Mouse (Mus musculus): ENCODE measurements around the gene Tescl.

DNA sequence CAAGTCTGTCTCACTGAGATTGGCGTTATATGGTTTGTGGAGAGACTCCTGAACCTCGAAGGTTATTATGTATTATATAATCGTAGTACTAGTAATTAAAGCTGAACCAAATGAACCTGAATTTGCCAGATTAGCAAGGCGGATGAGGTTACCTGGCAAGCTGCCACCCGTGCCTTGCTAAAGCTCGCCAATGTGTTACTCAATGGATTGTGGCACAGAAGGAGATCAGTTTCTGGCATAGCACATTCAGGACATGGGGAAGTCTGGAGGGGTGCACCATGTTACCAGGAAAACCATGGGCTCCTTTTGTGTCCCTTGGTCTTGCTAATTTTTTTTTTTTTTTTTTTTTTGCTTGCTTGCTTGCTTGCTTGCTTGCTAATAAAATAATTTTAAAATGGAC lies 8.5 kb downstream of the Tescl start:
- TF ChIP-seq CTCF (IDR thresholded peaks at IDR 0.05 in 2 of 3, conservative IDR thresholded peaks at IDR 0.05 in 1 of 3; ENCODE audit: control insufficient read depth in 1 of 3, insufficient read depth in 1 of 3, low read depth in 2 of 3, low read length in 3 of 3, poor library complexity in 1 of 3, severe bottlenecking in 1 of 3) (no peak), CHD2 (IDR thresholded peaks at IDR 0.05; ENCODE audit: low read length) (no peak), ZMIZ1 (IDR thresholded peaks at IDR 0.05; ENCODE audit: low read depth, low read length) (no peak)

Data from MEL (cell line).